Mouse (Mus musculus) ES-Bruce4 (cell line): ENCODE measurements around the gene Elob.

Source experiments
- CTCF ChIP-seq: IDR thresholded peaks from one replicate; pipeline ENCODE4 v1.8.1; 2011; ENCODE audit warnings: low read depth, low read length
- EP300 ChIP-seq: IDR thresholded peaks from 2 replicates; pipeline ENCODE4 v1.6.1; 2011; ENCODE audit warnings: low read depth, low read length; ENCODE audit not compliant: insufficient read depth
- POLR2A ChIP-seq: IDR thresholded peaks from one replicate; pipeline ENCODE4 v1.8.1; 2011; ENCODE audit warnings: low read length; ENCODE audit not compliant: insufficient read depth

DNA sequence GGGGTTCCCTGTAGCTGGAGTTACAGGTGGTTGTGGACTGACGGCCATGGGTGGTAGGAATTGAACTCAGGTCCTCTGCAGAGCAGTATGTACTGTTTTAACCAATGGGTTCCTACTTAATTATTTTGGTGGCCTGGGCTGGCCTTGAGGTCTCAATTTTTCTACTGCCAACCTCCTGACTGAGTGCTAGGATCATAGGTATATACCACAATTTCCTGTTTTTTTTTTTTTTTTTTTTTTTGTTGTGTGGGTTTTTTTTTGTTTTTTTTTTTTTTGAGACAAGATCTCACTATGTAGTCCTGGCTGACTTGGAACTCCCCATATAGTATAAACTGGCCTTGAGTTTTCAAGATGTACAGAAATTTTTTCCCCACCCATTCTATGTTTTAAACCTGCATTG, 2.3 kb upstream of the Elob start:
- TF ChIP-seq POLR2A (no peak), EP300 (no peak), CTCF (no peak)
